Mouse (Mus musculus): ENCODE data around the gene Ubr2. TPM values are rescaled to one million over a fixed set of nuclear protein-coding genes. Genes with fewer than 3 reads are reported as not detected.
A peak's percentile ranks its signal among the peaks of the same experiment; 100 is the strongest.

Ubr2 gene
- total and polyA plus RNA-seq, 3 experiments: 29.8 to 86.1 (median 63.9) TPM

DNA sequence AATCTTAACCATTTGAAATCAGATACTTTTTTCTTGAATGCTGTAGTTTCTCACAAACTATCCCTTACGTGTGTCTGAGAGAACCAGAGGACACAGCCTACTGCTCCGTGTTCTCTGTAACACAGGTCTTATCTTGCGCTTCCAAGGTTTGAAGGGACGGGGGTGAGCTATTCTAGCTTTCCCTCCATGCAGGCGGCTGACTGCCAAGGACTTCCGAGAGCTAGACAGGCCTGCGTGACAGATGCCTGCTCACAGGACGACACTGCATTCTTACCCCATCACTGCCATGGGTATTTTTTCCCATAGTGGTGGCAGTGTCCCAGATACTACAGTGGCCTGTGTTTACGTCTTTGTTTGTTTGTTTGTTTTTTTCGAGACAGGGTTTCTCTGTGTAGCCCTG lies 50.1 kb downstream of the Ubr2 start:
- H3K79me2 ChIP-seq (replicated peaks; ENCODE audit: control insufficient read depth, insufficient read depth, low read length): no peaks in the 10 kb centered on the region
- H3K36me3 ChIP-seq (ENCODE audit: control insufficient read depth, insufficient read depth, low read length): peaks cover 5% of the 10 kb centered on the region
- WGBS: 67% methylated on average over 10 of the region's 10 CpGs
- DNase-seq: peak; percentile 35 to 62
- H3K4me3 ChIP-seq: no peak overlapping the region
- intact Hi-C loops (cut with DNase I): no loop called here
- no peaks in the 10 kb centered on the region for H3K4me1 ChIP-seq (ENCODE audit: control insufficient read depth, insufficient read depth, low read length)
- TF ChIP-seq EP300 (IDR thresholded peaks at IDR 0.05; ENCODE audit: insufficient read depth, low read depth, low read length) (0 out of 2 replicates have a peak, but pooled peaks have one; percentile 45), POLR2A (IDR thresholded peaks at IDR 0.05; ENCODE audit: insufficient read depth, low read depth, low read length) (no peak)
- H3K27me3 ChIP-seq (ENCODE audit: control insufficient read depth, insufficient read depth, low read length): no peaks in the 10 kb centered on the region
- peak overlapping the region; percentile 48 for H3K27ac ChIP-seq
- H3K9ac ChIP-seq (ENCODE audit: low read depth, low read length): no peak overlapping the region

- peaks cover 5% of the 10 kb centered on the region for H3K36me3 ChIP-seq (ENCODE audit: control insufficient read depth, insufficient read depth, low read length)
- intact Hi-C loops (cut with DNase I): no loop called here
- no peaks in the 10 kb centered on the region for H3K79me2 ChIP-seq (replicated peaks; ENCODE audit: control insufficient read depth, insufficient read depth, low read length)
- no peak overlapping the region for H3K27ac ChIP-seq
- no peak overlapping the region for H3K9ac ChIP-seq (ENCODE audit: low read depth, low read length)
- no peak for DNase-seq
- H3K4me1 ChIP-seq (ENCODE audit: control insufficient read depth, insufficient read depth, low read length): no peaks in the 10 kb centered on the region
- no peak overlapping the region for H3K4me3 ChIP-seq
- H3K27me3 ChIP-seq (ENCODE audit: control insufficient read depth, insufficient read depth, low read length): no peaks in the 10 kb centered on the region
- WGBS: 85% methylated on average over 2 of the region's 2 CpGs
- TF ChIP-seq CTCF (IDR thresholded peaks at IDR 0.05) (peak; percentile 26), POLR2A (IDR thresholded peaks at IDR 0.05; ENCODE audit: insufficient read depth, low read depth, low read length) (no peak)
Measured at GRCm38 (mm10) chr17:46958045-46958444, 52.3 kb downstream of the Ubr2 start.

GRCm38 (mm10) chr17:46946276-46946675 lies 64.1 kb downstream of the Ubr2 start:
- WGBS: 84% methylated on average over 9 of the region's 9 CpGs
- intact Hi-C loops (cut with DNase I): no loop called here

GRCm38 (mm10) chr17:46942421-46942820 lies 67.9 kb downstream of the Ubr2 start:
- intact Hi-C loops (cut with DNase I): no loop called here
- H3K4me3 ChIP-seq: no peak overlapping the region
- no peaks in the 10 kb centered on the region for H3K4me1 ChIP-seq (ENCODE audit: control insufficient read depth, insufficient read depth, low read length)
- no peak overlapping the region for H3K27ac ChIP-seq
- H3K9ac ChIP-seq (ENCODE audit: low read depth, low read length): no peak overlapping the region
- no peaks in the 10 kb centered on the region for H3K36me3 ChIP-seq (ENCODE audit: control insufficient read depth, insufficient read depth, low read length)
- H3K27me3 ChIP-seq (ENCODE audit: control insufficient read depth, insufficient read depth, low read length): no peaks in the 10 kb centered on the region
- no peak for DNase-seq
- 96% methylated on average over 9 of the region's 9 CpGs for WGBS
- TF ChIP-seq CTCF (IDR thresholded peaks at IDR 0.05): no peak
- TF ChIP-seq EP300 (IDR thresholded peaks at IDR 0.05; ENCODE audit: insufficient read depth, low read depth, low read length): no peak
- no peak for TF ChIP-seq POLR2A (IDR thresholded peaks at IDR 0.05; ENCODE audit: insufficient read depth, low read depth, low read length)
- H3K79me2 ChIP-seq (replicated peaks; ENCODE audit: control insufficient read depth, insufficient read depth, low read length): no peaks in the 10 kb centered on the region

More at GRCm38 (mm10) chr17:46946276-46946675, 64.1 kb downstream of the Ubr2 start:
- no peak overlapping the region for H3K27ac ChIP-seq
- no peak overlapping the region for H3K4me3 ChIP-seq
- no peak for DNase-seq
- TF ChIP-seq POLR2A (IDR thresholded peaks at IDR 0.05; ENCODE audit: insufficient read depth, low read depth, low read length) (no peak), EP300 (IDR thresholded peaks at IDR 0.05; ENCODE audit: insufficient read depth, low read depth, low read length) (no peak), CTCF (IDR thresholded peaks at IDR 0.05) (no peak)
- H3K9ac ChIP-seq (ENCODE audit: low read depth, low read length): no peak overlapping the region
- no peaks in the 10 kb centered on the region for H3K4me1 ChIP-seq (ENCODE audit: control insufficient read depth, insufficient read depth, low read length)
- no peaks in the 10 kb centered on the region for H3K79me2 ChIP-seq (replicated peaks; ENCODE audit: control insufficient read depth, insufficient read depth, low read length)
- no peaks in the 10 kb centered on the region for H3K36me3 ChIP-seq (ENCODE audit: control insufficient read depth, insufficient read depth, low read length)
- no peaks in the 10 kb centered on the region for H3K27me3 ChIP-seq (ENCODE audit: control insufficient read depth, insufficient read depth, low read length)

DNA sequence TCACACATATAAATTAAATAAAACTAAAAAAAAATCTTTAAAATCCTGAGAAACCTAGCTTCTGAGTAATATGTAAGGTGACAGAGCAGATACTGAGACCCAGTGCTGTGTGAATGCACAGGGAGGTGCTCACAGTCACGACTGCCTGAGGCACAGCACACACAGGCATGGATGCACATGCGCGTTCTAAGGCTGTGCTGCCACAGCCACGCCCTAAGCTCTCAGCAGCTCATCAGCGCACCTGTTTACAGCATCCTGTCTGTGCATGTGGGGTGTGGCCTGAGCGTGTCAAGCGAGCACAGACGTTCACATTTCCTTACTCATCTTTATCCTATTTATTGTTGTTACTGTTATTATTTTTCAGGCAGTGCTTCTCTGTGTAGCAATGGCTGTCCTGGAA lies 69.9 kb downstream of the Ubr2 start:
- DNase-seq: no peak
- Histone ChIP-seq H3K27me3 (ENCODE audit: control insufficient read depth, insufficient read depth, low read length) (no peaks in the 10 kb centered on the region), H3K27ac (no peak overlapping the region), H3K9ac (ENCODE audit: low read depth, low read length) (no peak overlapping the region), H3K36me3 (ENCODE audit: control insufficient read depth, insufficient read depth, low read length) (no peaks in the 10 kb centered on the region), H3K4me3 (no peak overlapping the region), H3K79me2 (replicated peaks; ENCODE audit: control insufficient read depth, insufficient read depth, low read length) (no peaks in the 10 kb centered on the region), H3K4me1 (ENCODE audit: control insufficient read depth, insufficient read depth, low read length) (no peaks in the 10 kb centered on the region)
- WGBS: 94% methylated on average over 8 of the region's 8 CpGs
- TF ChIP-seq CTCF (IDR thresholded peaks at IDR 0.05) (no peak), EP300 (IDR thresholded peaks at IDR 0.05; ENCODE audit: insufficient read depth, low read depth, low read length) (no peak), POLR2A (IDR thresholded peaks at IDR 0.05; ENCODE audit: insufficient read depth, low read depth, low read length) (no peak)
- intact Hi-C loops (cut with DNase I): no loop called here

DNA sequence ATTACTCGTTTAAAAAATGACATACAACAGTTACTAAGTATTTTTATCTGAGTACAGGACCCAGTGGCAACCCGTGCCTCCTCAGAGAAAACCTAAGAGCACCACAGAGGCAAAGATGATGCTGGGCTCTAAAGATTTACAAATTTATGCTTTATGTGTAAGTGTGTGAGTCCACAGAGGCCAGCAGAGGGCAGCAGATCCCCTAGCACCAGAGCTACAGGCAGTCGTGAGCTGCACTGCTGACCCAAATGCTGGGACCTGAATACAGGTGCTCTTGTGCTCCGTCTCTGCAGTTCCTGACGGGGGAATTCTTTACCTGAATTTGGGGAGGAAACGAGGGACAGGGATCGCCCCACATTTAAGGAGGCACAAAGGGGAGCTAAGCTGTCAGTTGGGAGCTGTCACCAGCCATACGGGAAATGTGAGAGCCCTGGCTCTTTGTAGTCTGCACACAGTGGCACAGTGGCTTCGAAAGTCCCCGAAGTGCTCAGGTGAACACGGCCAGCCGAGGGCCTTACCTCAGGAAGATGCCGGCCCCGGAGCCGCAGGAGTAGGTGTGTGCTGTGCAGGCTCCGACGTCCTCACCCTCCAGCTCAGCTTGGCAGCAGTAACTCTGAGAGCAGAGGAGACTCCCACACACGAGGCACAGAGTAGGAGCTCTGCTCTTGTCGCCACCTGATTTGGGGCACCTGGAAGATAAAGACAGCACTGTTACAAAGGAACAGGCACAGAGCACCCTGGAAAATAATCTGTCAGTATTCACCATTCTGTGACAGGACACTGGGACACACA lies 76.6 kb downstream of the Ubr2 start:
- intact Hi-C loops (cut with DNase I): no loop called here
- no peak overlapping the region for H3K4me3 ChIP-seq
- 77% methylated on average over 19 of the region's 19 CpGs for WGBS
- no peaks in the 10 kb centered on the region for H3K27me3 ChIP-seq (ENCODE audit: control insufficient read depth, insufficient read depth, low read length)
- H3K27ac ChIP-seq: no peak overlapping the region
- peak; percentile 82 for TF ChIP-seq CTCF (IDR thresholded peaks at IDR 0.05)
- no peak for TF ChIP-seq POLR2A (IDR thresholded peaks at IDR 0.05; ENCODE audit: insufficient read depth, low read depth, low read length)
- TF ChIP-seq EP300 (IDR thresholded peaks at IDR 0.05; ENCODE audit: insufficient read depth, low read depth, low read length): no peak
- H3K9ac ChIP-seq (ENCODE audit: low read depth, low read length): no peak overlapping the region
- peak; percentile 41 to 62 for DNase-seq
- H3K79me2 ChIP-seq (replicated peaks; ENCODE audit: control insufficient read depth, insufficient read depth, low read length): no peaks in the 10 kb centered on the region
- H3K36me3 ChIP-seq (ENCODE audit: control insufficient read depth, insufficient read depth, low read length): no peaks in the 10 kb centered on the region
- no peaks in the 10 kb centered on the region for H3K4me1 ChIP-seq (ENCODE audit: control insufficient read depth, insufficient read depth, low read length)

Data from heart, adult 2 months (tissue).